Mouse (Mus musculus) testis, adult 2 months (tissue): ENCODE results near the gene Sh2d7.

Experiments
- CTCF ChIP-seq: fragments of 200-500 bp; IDR thresholded peaks from 2 replicates; pipeline ENCODE4 v1.5.1; 2012; ENCODE audit warnings: low read depth, mild to moderate bottlenecking, inconsistent platforms, low read length, moderate library complexity; ENCODE audit not compliant: control insufficient read depth, insufficient read depth, insufficient replicate concordance
- POLR2A ChIP-seq: fragments of 200-500 bp; IDR thresholded peaks from 2 replicates; pipeline ENCODE4 v1.6.1; 2012; ENCODE audit warnings: low read depth, mild to moderate bottlenecking, inconsistent platforms, low read length, moderate library complexity; ENCODE audit not compliant: control insufficient read depth

DNA sequence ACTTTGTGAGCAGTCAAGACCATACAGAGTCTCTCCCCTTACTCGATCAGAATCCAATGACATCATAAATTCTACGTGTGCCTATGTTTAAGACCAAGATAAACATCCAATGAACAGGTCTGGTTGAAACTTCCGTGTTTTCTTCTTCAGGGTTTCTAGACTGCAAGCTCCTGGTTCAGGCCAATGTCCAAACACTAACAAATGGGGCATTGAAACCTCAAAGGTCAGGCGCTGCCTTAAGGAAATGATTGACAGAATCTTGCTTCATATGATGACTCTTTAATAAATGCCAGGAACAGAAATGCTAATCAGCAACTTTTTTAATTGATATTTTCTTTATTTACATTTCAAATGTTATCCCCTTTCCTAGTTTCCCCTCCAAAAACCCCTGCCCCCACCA is 18.5 kb upstream of the Sh2d7 start:
- no peak for TF ChIP-seq CTCF
- TF ChIP-seq POLR2A: no peak
